Mouse (Mus musculus) thymus, postnatal 36 days (tissue): ENCODE measurements around the gene Dnajc15.
"Not testable (repeated sequence)": the region's sequence is repeated elsewhere in the genome, so short reads cannot be mapped to it uniquely, and the experiment has no call there.

Experiments
- DNase-seq, 2 experiments: peaks; one replicate each; pipeline ENCODE4 v3.0.0; 2022; ENCODE audit warnings: mixed read lengths in 2 of 2

The Dnajc15 gene

DNA sequence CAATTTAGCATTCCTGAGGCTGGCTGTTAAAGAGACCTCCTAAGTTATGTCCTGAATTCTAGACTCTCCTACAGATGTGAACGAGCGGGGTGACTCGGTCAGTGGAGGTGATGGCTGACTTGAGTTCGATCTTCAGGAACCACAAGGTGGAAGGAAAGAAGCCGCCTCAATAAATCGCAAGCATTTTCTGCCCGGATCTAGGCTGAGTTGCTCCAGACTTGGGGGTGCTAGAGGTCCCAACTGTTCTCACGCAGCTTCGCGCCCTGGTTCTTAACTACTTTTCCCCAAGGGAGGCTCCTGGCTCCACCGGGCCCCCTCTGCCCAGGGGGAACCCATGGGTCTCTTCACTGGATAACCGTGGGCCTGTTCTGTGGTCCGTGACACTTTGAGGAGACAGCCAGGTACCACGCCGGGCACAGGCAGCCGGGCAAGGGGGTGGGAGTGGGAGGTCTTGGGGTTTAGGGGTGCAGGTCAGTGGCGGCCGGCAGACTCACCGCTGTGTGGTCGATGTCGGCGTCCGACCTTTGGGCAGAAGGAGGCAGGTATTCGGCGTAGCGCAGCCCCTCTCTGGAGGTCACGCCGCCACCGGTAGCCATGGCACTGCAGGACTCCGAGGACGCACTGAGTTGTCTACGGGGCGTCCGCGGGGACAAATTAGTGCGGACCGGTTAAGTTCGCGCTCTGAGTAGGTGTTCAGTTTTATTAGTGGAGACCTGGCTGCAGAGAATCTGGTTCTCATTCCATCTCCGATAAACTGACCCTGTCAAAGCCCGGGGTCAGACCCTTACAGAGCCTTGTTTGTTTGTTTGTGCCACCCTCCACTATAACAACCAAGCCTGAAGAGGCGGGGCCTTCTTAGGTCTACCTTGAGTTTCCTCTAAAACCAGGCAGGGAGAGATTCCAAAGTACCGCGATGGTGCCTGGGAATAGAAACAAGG lies at the start of gene Dnajc15:
Gene Dnajc15, minus strand, starts transcription at position 822 of the 938 bp plus-strand sequence.
- DNase-seq, result peak; percentile 87 to 88

DNA sequence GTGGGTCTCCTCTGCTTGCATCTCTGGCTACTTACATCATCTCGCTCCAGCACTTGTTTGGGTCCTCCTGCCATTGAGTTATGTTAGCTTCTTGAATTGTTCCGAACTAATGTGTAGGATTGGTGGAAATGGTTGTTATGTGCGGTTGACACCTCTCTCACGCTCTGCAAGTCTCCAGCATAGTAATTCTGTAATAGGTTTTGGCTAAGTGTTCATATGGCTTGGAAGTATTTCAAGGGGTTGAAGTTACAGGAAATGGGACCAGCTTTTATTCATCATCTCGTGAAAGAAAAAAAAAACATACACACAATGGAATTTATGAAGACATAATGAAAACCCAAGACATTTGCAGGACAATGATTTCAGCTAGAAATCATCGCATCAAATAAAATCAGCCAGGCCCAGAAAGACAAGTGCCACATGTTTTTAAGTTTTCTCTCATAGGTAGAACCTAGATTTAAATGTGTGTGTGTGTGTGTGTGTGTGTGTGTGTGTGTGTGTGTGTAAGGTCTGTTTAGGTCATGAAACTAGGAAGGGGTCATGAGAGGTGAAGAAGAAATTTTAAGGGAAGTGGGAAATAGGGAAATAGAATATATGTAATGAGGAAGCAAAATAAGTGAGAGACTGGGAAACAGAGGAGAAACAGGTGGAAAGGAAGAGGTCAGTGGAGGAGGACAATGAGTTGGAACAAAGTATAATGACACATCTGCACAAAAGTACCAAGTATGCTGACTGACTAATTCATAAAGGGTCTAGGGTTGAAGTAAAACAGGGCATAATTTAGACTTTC lies 48.3 kb upstream of the Dnajc15 start:
- no peak for DNase-seq

GRCm38 (mm10) chr14:77921641-77922040 lies 46.7 kb upstream of the Dnajc15 start:
- DNase-seq, result no peak

DNA sequence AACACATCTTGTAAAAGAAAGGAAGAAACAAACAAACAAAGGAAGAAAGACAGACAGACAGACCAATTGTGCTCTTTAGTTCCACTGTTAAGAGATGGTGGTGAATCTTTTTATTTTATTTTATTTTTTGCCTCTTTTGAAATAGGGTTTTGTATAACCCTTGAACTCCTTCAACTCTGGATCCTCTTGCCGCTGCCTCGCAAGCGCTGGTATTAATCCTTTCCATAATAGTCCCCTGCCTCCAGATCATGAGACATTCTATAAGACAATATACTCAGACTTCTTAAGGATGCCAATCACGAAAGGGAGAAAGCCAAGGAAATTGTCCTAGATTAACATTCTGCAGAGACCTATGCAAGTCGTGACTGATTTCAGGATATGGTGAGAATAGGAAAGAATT lies 40.9 kb upstream of the Dnajc15 start:
- no peak for DNase-seq

DNA sequence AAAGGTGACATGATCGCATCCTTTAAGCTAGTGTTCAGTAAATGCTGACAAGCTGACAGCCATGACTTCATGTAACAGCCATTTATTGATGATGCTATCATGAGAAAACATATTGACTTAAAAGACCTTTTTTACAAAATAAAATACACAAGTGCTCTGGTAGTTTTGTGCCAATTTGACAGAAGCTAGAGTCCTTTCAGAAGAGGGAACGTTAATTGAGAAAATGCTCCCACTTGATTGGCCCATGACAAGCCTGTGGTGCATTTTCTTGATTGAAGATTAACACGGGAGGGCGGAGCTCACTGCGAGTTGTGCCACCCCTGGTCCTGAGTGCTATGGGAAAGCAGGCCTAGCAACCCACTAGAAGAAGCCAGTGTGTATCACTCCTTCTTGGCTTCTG lies 31.7 kb upstream of the Dnajc15 start:
- DNase-seq, result no peak

DNA sequence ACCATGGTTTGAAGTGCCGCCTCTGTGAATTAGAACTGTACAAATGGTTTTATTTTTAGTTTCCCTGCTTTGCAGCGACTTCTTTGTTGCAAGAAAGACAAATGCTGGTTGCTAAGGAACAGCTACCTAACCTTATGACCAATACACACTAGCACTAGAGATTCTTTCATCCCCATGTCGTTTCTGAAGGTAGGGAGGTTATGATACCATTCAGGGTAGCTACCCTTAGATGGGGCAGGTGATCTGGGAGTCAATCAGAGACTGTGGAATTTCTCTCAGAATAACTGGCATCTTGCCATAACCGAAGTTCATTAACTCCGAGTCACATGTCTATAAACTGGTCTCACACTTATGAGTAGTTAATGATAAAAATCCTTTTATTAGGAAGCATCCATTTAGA lies 30.5 kb upstream of the Dnajc15 start:
- no peak for DNase-seq

DNA sequence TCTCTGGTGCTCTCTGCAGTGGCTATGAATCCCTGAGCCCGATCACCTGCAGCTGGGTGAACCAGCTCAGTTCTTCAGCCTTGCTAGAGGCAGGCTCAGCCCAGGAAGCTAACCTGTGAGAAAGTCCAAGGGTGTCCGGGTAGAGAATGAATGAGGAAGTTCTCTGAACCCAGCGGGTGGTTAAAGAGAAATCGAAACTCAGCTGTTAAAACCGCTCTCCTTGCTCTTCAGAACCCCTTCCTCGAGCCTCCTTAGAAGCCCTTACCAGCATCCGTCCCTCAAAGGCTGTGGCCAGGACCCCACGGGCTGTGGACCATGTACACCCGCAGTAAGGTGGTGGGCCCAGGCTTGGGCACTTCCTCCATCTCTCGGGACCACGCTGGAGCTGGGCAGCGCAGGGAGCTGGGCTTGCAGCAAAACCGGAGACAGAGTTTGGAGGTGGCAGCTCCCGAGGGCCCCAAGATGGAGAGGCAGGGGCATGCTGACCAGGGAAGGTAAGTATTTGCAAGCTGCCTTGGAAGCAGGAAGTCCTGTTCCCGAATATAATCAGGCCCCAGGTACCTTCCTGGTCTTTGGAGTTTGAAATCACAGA lies 29.3 kb upstream of the Dnajc15 start, which contains the start of gene Epsti1:
Gene Epsti1, plus strand, starts transcription at position 69 of the 592 bp plus-strand sequence.
- peak; percentile 38 to 40 for DNase-seq

DNA sequence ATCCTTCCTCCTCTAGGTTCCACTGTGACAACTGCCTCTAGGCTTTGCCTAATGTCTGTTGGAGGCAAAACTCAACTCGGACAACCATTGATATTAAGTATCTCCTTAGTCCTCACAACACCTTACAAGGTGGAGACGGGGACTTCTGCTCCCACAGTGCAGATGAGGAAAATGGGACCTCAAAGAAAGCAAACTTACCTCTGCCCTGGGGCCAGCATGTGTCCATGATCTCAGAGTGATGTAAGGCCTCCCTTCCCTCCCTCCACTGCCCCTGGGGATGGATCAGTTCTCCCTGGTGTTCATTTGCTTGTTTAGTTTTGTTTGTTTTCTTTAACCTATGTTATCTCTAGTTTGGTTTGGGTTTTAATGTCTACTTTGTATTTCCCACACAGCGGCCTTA lies 27.6 kb upstream of the Dnajc15 start:
- no peak for DNase-seq

GRCm38 (mm10) chr14:77895951-77896350 lies 21.0 kb upstream of the Dnajc15 start:
- DNase-seq, result no peak

DNA sequence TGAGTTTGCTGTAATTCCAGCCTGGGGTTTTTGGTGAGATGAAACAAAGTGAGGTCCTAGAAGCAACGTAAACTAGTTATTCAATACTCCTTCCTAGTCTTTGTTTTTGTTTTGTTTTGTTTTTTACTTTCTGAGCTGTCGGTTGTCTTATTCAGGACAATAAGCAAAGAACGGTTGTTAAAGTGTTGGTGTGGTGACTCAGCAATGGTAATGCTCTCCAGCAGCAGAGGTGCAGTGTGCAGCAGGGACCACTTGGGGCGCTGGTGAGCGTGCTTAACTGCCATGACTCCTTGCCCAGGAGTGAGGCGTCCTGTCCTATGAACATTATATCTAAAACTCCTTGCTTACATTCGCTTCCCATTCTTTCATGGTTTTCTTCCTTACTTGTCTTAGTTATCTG lies 15.0 kb upstream of the Dnajc15 start:
- DNase-seq, result no peak

DNA sequence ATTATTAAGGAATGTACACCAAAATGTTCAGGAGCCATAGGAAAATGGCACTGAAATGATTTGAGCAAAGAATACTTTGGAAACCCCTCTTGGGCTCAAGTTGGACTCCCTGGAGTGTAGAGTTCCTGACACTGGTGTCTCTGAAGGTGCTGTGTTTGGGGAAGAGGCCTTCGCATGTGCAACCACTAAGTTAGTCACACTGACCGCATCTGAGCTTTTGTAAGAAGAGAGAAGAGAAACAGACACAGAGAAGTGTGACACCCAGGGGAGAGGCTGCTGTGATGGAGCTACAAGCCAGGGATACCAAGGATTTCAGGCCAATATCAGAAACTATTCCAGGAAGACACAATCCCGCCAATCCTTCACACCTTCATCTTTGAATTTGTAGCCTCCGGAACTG lies 12.0 kb upstream of the Dnajc15 start:
- DNase-seq, result no peak

- DNase-seq, result no peak
Measured at GRCm38 (mm10) chr14:77886376-77886775, 11.5 kb upstream of the Dnajc15 start.

DNA sequence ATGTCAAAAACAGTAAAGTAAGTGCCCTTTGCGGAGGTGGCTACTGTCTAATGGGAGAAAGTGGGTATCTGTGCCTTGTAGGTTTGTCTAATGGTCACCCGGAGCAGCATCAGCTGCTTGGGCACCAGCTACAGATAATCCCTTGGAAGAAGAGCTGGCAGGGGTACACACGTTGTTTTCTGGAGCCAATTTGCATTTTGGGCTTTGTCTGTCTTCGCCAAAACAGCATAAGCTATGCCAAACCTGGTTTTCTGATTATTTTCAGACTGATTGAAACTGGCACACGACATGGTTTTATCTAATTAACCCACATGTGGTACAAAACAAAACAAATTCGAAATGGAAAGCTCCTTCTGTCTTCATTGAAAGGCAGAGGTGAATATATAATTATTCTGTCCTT lies 7.7 kb upstream of the Dnajc15 start:
- DNase-seq, result no peak

GRCm38 (mm10) chr14:77881998-77882397 lies 7.1 kb upstream of the Dnajc15 start:
- DNase-seq, result no peak

DNA sequence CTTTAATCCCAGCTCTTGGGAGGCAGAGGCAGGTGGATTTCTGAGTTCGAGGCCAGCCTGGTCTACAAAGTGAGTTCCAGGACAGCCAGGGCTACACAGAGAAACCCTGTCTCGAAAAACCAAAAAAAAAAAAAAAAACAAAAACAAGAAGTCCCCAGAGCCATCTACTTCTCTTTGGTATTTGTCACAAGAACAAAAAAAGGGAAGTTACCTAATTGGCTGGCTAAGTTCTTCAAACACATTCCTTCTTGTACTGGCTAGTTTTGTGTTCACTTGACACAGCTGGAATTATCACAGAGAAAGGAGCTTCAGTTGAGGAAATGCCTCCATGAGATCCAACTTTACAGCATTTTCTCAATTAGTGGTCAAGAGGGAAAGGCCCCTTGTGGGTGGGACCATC lies 3.0 kb upstream of the Dnajc15 start:
- not testable (repeated sequence) for DNase-seq

DNA sequence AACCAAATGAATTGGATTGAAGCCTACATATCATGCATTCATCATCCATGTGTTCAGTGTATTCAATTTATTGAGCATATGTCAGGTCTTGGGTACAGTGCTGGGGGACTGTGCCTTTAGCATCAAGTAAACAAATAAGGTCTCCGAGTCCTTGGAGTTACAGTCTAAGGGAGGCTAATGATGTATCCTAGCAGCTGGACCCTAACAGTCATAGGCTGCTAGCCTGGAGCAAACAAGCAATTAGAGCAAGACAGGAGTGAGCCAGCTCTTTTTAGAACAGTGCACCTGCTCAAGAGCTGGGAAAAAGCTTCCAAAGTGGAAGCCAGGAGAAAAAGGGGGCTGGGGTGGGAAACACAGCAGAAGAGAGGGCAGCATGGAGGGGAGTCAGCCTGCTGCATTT lies 1.3 kb upstream of the Dnajc15 start:
- no peak for DNase-seq

DNA sequence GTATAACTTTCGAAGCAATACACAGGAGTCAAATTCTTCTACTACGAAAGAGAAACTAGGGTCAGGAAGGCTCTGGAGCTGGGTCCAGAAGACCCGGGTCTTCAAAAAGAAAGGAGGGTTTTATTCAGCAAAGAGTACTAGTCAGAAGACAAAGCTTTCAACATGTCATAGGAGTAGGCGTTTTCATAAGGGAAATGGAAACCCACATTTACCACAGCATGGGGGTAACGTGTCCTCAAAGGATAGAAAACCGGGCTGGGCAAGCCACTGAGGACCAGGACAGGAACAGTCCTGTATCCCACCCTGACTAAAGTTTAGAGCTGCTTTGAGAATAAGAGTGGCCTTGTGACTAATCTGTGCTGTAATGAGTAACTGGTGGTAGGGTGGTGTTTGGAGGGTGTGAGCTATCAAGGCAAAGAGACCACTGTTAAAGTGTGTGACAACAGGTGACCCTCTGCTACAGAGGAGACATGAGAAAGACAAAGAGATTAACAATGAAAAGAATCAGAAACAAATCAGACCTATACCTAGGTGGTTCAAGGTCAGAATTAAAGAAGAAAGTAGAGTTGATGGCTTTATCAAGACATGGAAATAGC lies 3.4 kb downstream of the Dnajc15 start:
- no peak for DNase-seq

- peak; percentile 18 to 25 for DNase-seq
Measured at GRCm38 (mm10) chr14:77870926-77871325, 4.0 kb downstream of the Dnajc15 start.

DNA sequence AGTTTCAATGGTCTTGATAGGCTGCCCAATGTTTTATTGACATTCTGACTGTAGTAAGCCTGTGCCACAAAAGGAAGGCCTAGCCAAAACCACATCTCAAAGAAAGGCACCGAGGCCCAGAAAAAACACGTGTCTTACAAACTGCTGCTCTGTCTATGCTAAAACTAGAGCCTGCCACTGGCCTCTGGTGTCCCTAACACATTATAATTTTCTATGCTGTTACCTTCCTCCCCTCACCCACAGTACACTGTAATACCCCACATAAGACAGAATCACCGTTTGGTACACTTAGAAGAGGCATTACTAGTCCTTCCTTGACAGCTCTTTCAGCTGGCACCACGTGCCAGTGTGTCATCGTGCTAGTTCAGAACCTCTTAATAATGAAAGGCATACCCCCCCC lies 7.3 kb downstream of the Dnajc15 start:
- DNase-seq, result no peak

GRCm38 (mm10) chr14:77864510-77864909 lies 10.4 kb downstream of the Dnajc15 start:
- DNase-seq, result no peak

DNA sequence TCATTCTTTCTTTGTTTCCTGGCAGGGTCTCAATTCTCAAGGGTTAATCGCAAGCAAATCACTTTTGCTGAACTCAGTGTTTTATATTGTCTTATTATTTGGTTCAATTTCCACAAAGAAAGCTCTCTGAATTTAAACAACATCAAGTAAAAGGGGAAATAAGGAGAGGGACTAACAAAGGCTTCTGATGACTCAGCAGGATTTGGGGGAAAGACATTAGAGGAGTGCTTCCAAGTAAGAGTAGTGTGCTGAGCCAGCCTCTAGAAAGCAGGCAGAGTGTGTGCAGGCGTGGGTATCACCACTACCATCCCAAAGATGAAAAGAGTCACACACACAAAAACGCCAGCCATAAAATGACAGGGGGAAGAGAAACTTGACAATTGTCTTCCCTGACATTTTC lies 10.9 kb downstream of the Dnajc15 start:
- no peak for DNase-seq

DNA sequence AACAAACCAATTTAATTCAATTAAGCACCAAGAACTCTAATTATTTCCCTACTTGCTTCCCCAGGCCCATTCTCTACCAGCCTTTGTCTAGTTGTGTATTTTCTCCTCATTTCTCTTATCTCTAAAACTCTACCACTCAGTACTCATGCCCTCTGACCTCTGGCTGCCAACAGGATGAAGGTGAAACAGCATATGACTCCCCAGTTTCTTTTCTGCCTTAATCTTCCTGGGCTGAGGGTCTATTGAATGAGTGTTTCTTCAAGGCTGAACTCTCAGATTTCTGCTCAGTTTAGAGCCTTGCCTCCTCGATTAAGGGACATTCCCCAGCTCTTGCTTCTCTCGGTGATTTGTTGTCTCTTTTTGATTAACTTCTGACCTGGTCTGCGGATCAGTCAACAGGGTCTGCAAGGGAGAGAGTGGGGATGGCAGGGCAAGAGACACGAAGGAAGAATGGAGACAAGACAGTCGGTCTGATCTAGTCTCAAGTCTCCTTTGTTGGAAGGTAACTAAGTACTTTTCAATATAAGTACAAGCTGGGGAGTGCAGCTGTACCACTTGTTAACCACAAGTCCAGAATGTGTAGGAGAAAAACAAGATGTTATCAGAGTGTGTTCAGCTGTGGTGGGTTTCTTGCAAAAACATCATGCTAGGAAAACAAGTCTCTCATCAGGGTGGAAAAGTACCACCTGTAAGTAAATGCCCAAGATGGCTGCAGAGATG lies 13.9 kb downstream of the Dnajc15 start:
- peak in 1 of 2 experiments; percentile 20 for DNase-seq
